Mouse (Mus musculus): ENCODE data around the gene Uts2r.
A peak's percentile ranks its signal among the peaks of the same experiment; 100 is the strongest.

Gene Uts2r

GRCm38 (mm10) chr11:121159971-121160370 lies at the start of gene Uts2r:
Gene Uts2r (plus strand): TSS chr11:121160271.
- DNase-seq (ENCODE audit: low read depth, low spot score), result no peak

GRCm38 (mm10) chr11:121111051-121111450 lies 49.0 kb upstream of the Uts2r start:
- DNase-seq (ENCODE audit: low read depth, low spot score), result no peak

- no peak for DNase-seq (ENCODE audit: low read depth, low spot score)
Observed at GRCm38 (mm10) chr11:121111601-121112000, 48.5 kb upstream of the Uts2r start.

GRCm38 (mm10) chr11:121112091-121112775 lies 47.8 kb upstream of the Uts2r start:
- DNase-seq (ENCODE audit: low read depth, low spot score), result no peak

DNA sequence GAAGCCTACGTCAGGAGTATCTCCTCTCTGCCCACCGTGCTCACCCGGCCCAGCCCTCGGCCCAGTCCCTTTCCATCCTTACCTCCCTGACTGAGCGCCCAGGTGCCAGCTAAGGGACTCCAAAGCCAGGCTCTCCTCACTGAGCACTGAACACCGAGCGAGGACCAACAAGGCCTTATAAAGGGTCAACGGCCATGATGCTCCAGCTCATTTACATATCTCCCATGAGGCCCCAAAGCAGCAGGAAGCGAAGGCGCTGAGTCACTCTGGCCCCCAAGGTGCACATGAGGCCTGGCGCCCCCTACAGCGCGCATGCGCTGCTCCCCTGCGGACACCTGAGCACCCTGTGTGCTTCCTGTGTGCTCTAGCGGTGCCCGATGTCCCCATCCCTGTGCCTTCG lies 42.0 kb upstream of the Uts2r start:
- DNase-seq (ENCODE audit: low read depth, low spot score), result peak; percentile 40

- no peak for DNase-seq (ENCODE audit: low read depth, low spot score)
Observed at GRCm38 (mm10) chr11:121118577-121118976, 41.5 kb upstream of the Uts2r start, which contains the start of gene Tex19.2. Gene Tex19.2 (minus strand): TSS chr11:121118677.

GRCm38 (mm10) chr11:121121151-121121550 lies 38.9 kb upstream of the Uts2r start:
- no peak for DNase-seq (ENCODE audit: low read depth, low spot score)

DNA sequence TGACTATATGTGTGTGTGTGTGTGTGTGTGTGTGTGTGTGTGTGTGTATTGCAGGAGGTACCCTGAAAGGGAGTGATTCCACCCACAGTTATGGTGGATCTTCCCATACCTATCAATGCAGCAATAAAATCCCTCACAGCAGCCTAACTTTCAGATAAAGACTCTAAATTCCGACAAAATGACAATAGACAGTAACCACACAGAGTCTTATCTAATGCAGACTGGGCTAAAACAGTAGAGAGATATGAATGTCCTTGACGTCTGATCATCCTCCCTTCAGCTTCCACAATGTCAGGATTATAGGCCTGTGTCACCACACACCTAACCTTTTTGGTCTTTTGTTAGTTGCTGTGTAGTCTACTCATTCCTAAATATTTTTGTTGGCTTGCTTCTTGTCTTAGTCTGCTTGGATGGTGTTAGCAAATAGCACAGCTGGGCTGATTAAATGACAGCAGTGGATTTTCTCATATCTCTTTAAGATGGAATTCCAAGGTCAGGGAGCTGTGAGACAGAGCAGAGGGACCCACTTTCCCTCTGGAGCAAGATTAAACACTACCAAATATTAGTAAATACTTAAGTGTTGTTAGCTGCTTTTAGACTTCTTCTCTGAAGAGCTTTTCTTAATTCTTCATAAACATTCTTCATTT lies 37.9 kb upstream of the Uts2r start:
- no peak for DNase-seq (ENCODE audit: low read depth, low spot score)

DNA sequence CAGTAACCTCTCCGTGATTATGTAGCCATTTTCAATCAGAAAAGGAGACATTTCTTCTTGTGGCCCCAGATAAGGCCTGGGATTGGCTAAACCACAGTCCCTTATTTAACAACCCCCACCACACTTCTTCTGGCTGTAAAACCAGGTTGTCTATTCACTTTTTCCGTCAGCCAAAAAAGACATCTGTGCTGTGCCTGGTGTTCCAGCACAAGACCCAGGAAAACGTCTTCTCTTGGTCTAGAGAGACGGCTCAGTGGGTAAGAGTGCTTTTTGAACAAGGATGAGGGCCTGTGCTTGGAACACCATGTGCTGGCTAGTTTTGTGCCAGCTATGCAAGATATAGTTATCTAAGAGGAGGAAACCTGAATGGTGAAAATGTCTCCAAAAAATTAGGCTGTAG lies 36.6 kb upstream of the Uts2r start:
- no peak for DNase-seq (ENCODE audit: low read depth, low spot score)

GRCm38 (mm10) chr11:121125522-121126172 lies 34.4 kb upstream of the Uts2r start:
- no peak for DNase-seq (ENCODE audit: low read depth, low spot score)

GRCm38 (mm10) chr11:121126395-121126794 lies 33.7 kb upstream of the Uts2r start:
- peak; percentile 80 for DNase-seq (ENCODE audit: low read depth, low spot score)

- no peak for DNase-seq (ENCODE audit: low read depth, low spot score)
Observed at GRCm38 (mm10) chr11:121127441-121127840, 32.6 kb upstream of the Uts2r start.

DNA sequence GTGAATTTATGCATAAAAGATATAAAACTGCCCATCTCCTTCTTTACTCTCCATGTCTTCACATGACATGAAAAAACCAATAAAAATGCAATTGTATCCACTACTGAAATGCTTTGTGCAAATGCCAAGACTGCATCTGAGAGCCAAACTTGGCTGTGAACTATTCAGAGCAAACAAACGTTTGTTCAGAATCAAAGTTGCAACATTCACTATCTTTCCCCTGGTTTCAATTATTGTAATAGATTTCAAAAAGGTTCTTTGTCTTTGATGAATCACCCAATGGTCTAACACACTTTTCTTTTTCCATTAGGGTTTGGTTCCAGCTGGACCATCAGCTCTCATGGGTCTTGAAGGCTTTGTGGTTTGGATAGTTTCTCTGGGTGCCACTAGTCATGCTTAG lies 30.5 kb upstream of the Uts2r start:
- DNase-seq (ENCODE audit: low read depth, low spot score), result no peak

GRCm38 (mm10) chr11:121134600-121134999 lies 25.5 kb upstream of the Uts2r start:
- no peak for DNase-seq (ENCODE audit: low read depth, low spot score)

GRCm38 (mm10) chr11:121137682-121138081 lies 22.4 kb upstream of the Uts2r start:
- no peak for DNase-seq (ENCODE audit: low read depth, low spot score)

- DNase-seq (ENCODE audit: low read depth, low spot score), result no peak
Observed at GRCm38 (mm10) chr11:121138732-121139131, 21.3 kb upstream of the Uts2r start.

- peak; percentile 19 for DNase-seq (ENCODE audit: low read depth, low spot score)
Observed at GRCm38 (mm10) chr11:121143325-121144015, 16.6 kb upstream of the Uts2r start.

DNA sequence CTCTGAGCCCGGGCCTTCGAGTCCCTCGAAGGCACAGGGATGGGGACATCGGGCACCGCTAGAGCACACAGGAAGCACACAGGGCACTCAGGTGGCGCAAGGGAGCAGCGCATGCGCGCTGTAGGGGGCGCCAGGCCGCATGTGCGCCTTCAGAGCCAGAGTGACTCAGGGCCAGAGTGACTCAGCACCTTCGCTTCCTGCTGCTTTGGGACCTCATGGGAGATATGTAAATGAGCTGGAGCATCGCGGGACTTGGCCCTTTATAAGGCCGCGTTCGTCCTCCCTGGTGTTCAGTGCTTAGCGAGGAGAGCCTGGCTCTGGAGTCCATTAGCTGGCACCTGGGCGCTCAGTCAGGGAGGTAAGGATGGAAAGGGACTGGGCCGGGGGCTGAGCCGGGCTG lies 14.2 kb upstream of the Uts2r start, which contains the start of gene Tex19.1:
Tex19.1 (plus strand) TSS at position 279 of the 400 bp plus-strand sequence.
- DNase-seq (ENCODE audit: low read depth, low spot score), result peak; percentile 97

DNA sequence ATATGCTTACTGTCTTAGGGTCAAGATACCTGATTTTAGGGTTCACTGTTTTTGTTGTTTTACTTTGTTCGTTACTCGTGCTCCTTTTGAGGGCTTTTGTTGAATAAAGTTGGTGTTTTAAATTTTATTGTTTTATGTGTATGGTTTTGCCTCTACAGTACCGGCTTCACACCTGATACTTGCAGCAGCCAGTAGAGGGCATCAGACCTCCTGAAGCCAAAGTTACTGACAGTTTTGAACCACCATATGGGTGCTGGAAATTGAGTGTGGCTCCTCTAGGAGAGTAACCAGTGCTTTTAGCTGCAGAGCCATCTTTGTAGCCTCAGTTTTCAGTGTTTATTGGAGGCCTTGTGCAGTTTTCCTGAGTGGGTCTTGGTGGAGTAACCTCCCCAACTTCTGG lies 11.9 kb upstream of the Uts2r start:
- peak; percentile 58 for DNase-seq (ENCODE audit: low read depth, low spot score)

- peak; percentile 41 for DNase-seq (ENCODE audit: low read depth, low spot score)
Observed at GRCm38 (mm10) chr11:121154203-121154602, 5.9 kb upstream of the Uts2r start.

DNA sequence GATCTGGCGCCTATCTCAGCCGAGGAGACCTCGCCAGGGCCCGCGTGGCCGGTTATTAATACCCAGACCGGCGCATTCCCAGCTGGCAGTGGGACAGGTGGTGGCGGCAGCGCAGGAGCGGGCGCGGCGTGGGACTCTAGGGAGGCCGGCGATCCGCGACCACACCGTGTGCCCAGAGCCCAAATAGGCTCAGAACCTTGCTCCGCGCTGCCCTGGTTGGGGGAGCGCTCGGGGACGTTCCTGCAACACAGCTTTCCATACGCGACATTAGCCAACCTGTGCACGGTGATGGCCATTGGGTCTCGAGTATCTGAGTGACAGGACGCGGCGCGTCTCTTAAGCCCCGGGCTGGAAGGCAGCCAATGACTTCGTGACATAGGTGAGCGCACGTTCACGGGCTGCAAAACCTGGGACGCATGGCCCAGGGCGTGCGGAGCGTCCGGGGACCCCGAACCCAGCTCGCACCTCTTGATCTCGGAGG lies 3.6 kb upstream of the Uts2r start:
- DNase-seq (ENCODE audit: low read depth, low spot score), result peak; percentile 51
